Mouse (Mus musculus) intestine, embryonic 15.5 days (tissue): ENCODE measurements around the gene Slc16a12. TPM values are rescaled to one million over a fixed set of nuclear protein-coding genes. Genes with fewer than 3 reads are reported as not detected.

Experiments
- ATAC-seq: fragments of 200-750 bp; cut with Nextera tagmentation; 2 replicates; pipeline ENCODE4 v1.8.0; 2017; ENCODE audit warnings: moderate TSS enrichment, moderate library complexity
- H3K27ac ChIP-seq: fragments of 300-500 bp; sonication (generic); 2 replicates; pipeline ENCODE4 v1.5.1; 2015; ENCODE audit warnings: mild to moderate bottlenecking, inconsistent platforms
- H3K27me3 ChIP-seq: fragments of 300-500 bp; sonication (generic); replicated peaks from 2 replicates; pipeline ENCODE4 v1.6.1; 2015; ENCODE audit warnings: inconsistent platforms
- H3K36me3 ChIP-seq: fragments of 300-500 bp; sonication (generic); 2 replicates; pipeline ENCODE4 v1.6.1; 2015; ENCODE audit warnings: inconsistent platforms
- H3K4me1 ChIP-seq: fragments of 300-500 bp; sonication (generic); replicated peaks from 2 replicates; pipeline ENCODE4 v1.6.1; 2015; ENCODE audit warnings: inconsistent platforms
- H3K4me2 ChIP-seq: fragments of 300-500 bp; sonication (generic); replicated peaks from 2 replicates; pipeline ENCODE4 v1.6.1; 2015; ENCODE audit warnings: mild to moderate bottlenecking, inconsistent platforms
- H3K4me3 ChIP-seq: fragments of 300-500 bp; sonication (generic); replicated peaks from 2 replicates; pipeline ENCODE4 v1.5.1; 2015; ENCODE audit warnings: inconsistent platforms
- H3K9ac ChIP-seq: fragments of 300-500 bp; sonication (generic); 2 replicates; pipeline ENCODE4 v1.6.1; 2015; ENCODE audit warnings: inconsistent platforms
- H3K9me3 ChIP-seq: fragments of 300-500 bp; sonication (generic); 2 replicates; pipeline ENCODE4 v1.6.1; 2016; ENCODE audit warnings: inconsistent platforms
- WGBS: fragments of 180-500 bp; shearing (Covaris S2); methylation state at CpG from one replicate; pipeline ENCODE4 v1.1.7; 2015; 5-methylcytosine and 5-hydroxymethylcytosine counted together
- polyA plus RNA-seq: library from polyadenylated mRNA; unstranded; fragments of >200 nt; fragmentation: Nextera tagmentation; extraction: Ambion mirVana; gene quantifications from 2 replicates; pipeline ENCODE4 v1.2.1, GENCODE M21; 2015

The Slc16a12 gene
- polyA plus RNA-seq, 1 experiment from 2014 or later = 8.5 TPM

DNA sequence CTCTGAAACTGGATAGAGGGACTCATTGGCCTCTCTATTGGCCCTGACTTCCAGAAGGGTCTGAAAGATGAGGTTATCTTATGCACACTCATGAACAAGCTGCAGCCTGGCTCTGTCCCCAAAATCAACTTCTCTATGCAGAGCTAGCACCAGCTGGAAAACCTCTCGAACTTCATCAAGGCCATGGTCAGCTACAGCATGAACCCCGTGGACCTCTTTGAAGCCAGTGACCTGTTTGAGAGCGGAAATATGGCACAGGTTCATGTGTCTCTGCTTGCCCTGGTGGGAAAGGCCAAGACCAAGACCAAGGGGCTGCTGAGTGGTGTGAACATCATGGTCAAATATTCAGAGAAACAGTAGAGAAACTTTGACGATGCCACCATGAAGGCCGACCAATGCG is 123.3 kb downstream of the Slc16a12 start:
- Histone ChIP-seq H3K4me1 (no peaks in the 10 kb centered on the region), H3K9ac (no peak overlapping the region), H3K27ac (no peak overlapping the region), H3K9me3 (no peaks in the 10 kb centered on the region), H3K4me2 (no peak overlapping the region), H3K27me3 (no peaks in the 10 kb centered on the region), H3K36me3 (no peaks in the 10 kb centered on the region), H3K4me3 (no peak overlapping the region)
- 95% methylated on average over 6 of the region's 6 CpGs for WGBS
- ATAC-seq = no peak

DNA sequence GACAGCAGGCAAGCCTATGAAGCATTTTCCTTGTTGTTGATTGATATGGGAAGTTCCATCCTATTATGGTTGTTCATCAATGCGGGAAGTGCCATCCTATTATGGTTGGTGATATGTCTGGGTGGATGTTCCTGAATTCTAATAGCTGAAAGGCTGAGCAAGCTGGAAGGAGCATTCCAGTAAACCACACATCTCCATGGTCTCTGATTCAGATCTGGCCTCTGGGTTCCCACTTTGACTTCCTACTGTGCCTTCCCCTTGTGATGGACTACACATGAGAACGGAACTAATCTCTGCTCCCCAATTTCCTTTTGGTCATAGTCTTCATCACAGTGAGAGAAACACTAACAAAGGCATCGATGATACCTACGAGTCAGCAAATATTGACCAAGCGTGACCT is 126.2 kb downstream of the Slc16a12 start:
- no peak for ATAC-seq
- no peak overlapping the region for H3K4me2 ChIP-seq
- H3K27me3 ChIP-seq = no peaks in the 10 kb centered on the region
- WGBS = 84% methylated on average over 5 of the region's 5 CpGs
- H3K36me3 ChIP-seq = no peaks in the 10 kb centered on the region
- H3K9me3 ChIP-seq = no peaks in the 10 kb centered on the region
- no peak overlapping the region for H3K4me3 ChIP-seq
- H3K9ac ChIP-seq = no peak overlapping the region
- H3K27ac ChIP-seq = no peak overlapping the region
- H3K4me1 ChIP-seq = no peaks in the 10 kb centered on the region

Other genes starting within 250 kb of the Slc16a12 start
- gene Lipa, start 219.8 kb downstream of the Slc16a12 start, polyA plus RNA-seq = 30.7 and 34.9 TPM in 2 replicates
- gene Ifit2, start 196.6 kb downstream of the Slc16a12 start, polyA plus RNA-seq = 6.3 and 6.7 TPM in 2 replicates
- 0.81 and 1.5 TPM in 2 replicates for gene Ifit3, start 163.8 kb downstream of the Slc16a12 start, polyA plus RNA-seq
- gene Ifit1bl1, start 145.3 kb downstream of the Slc16a12 start, polyA plus RNA-seq = 0.53 and 0.59 TPM in 2 replicates
- gene Ifit3b, start 139.3 kb downstream of the Slc16a12 start, polyA plus RNA-seq = 0.23 and 0.29 TPM in 2 replicates
- gene Ifit1bl2, start 106.5 kb downstream of the Slc16a12 start, polyA plus RNA-seq = 7.3 and 9.7 TPM in 2 replicates
- gene Ifit1, start 106.4 kb downstream of the Slc16a12 start, polyA plus RNA-seq = 7.9 and 9.1 TPM in 2 replicates
- gene Pank1, start 132.2 kb upstream of the Slc16a12 start, polyA plus RNA-seq = 9.0 and 9.2 TPM in 2 replicates
- gene Kif20b, start 175.1 kb upstream of the Slc16a12 start, polyA plus RNA-seq = 51.9 and 65.0 TPM in 2 replicates